Mouse (Mus musculus): ENCODE results near the gene Tpm1. TPM values are rescaled to one million over a fixed set of nuclear protein-coding genes. Genes with fewer than 3 reads are reported as not detected.

Gene Tpm1
- polyA plus RNA-seq, 1 experiment from 2014 or later: 315 TPM

- Histone ChIP-seq H3K4me3 (no peak overlapping the region), H3K4me1 (replicated peaks) (peaks cover 25% of the 10 kb centered on the region), H3K36me3 (no peaks in the 10 kb centered on the region), H3K27me3 (ENCODE audit: insufficient read depth, poor library complexity, severe bottlenecking) (no peaks in the 10 kb centered on the region), H3K9me3 (no peaks in the 10 kb centered on the region), H3K27ac (peak overlapping the region; percentile 64; the same call in 1 of the 2 replicates)
- peak; percentile 11 for DNase-seq (ENCODE audit: low spot score)
- WGBS: 56% methylated on average over 11 of the region's 11 CpGs
Measured at GRCm38 (mm10) chr9:67008781-67009180, 40.4 kb downstream of the Tpm1 start.

GRCm38 (mm10) chr9:67006376-67006775, 42.8 kb downstream of the Tpm1 start:
- Histone ChIP-seq H3K27ac (no peak overlapping the region), H3K9me3 (no peaks in the 10 kb centered on the region)

GRCm38 (mm10) chr9:67005161-67005742, 44.0 kb downstream of the Tpm1 start:
- WGBS: 84% methylated on average over 11 of the region's 11 CpGs
- no peak overlapping the region; the same call in 1 of the 2 replicates for H3K27ac ChIP-seq
- no peak for DNase-seq (ENCODE audit: low spot score)
- H3K4me1 ChIP-seq (replicated peaks): peaks cover 11% of the 10 kb centered on the region
- no peaks in the 10 kb centered on the region for H3K27me3 ChIP-seq (ENCODE audit: insufficient read depth, poor library complexity, severe bottlenecking)
- no peaks in the 10 kb centered on the region for H3K9me3 ChIP-seq
- H3K4me3 ChIP-seq: no peak overlapping the region
- no peaks in the 10 kb centered on the region for H3K36me3 ChIP-seq

More at GRCm38 (mm10) chr9:67006376-67006775, 42.8 kb downstream of the Tpm1 start:
- 85% methylated on average over 4 of the region's 4 CpGs for WGBS
- H3K4me3 ChIP-seq: no peak overlapping the region
- H3K27me3 ChIP-seq (ENCODE audit: insufficient read depth, poor library complexity, severe bottlenecking): no peaks in the 10 kb centered on the region
- H3K4me1 ChIP-seq (replicated peaks): peaks cover 11% of the 10 kb centered on the region
- no peak for DNase-seq (ENCODE audit: low spot score)
- H3K36me3 ChIP-seq: no peaks in the 10 kb centered on the region

- Histone ChIP-seq H3K4me3 (no peak overlapping the region), H3K9me3 (no peaks in the 10 kb centered on the region), H3K4me1 (replicated peaks) (peaks cover 9% of the 10 kb centered on the region), H3K27ac (no peak overlapping the region), H3K36me3 (no peaks in the 10 kb centered on the region), H3K27me3 (ENCODE audit: insufficient read depth, poor library complexity, severe bottlenecking) (no peaks in the 10 kb centered on the region)
- WGBS: 58% methylated on average over 4 of the region's 4 CpGs
- DNase-seq (ENCODE audit: low spot score): no peak
Measured at GRCm38 (mm10) chr9:67003656-67004055, 45.5 kb downstream of the Tpm1 start.

- 45% methylated on average over 4 of the region's 4 CpGs for WGBS
- no peak for DNase-seq (ENCODE audit: low spot score)
- Histone ChIP-seq H3K27ac (no peak overlapping the region), H3K27me3 (ENCODE audit: insufficient read depth, poor library complexity, severe bottlenecking) (no peaks in the 10 kb centered on the region), H3K4me3 (no peak overlapping the region), H3K9me3 (no peaks in the 10 kb centered on the region), H3K36me3 (no peaks in the 10 kb centered on the region), H3K4me1 (replicated peaks) (peaks cover 6% of the 10 kb centered on the region; the same call in 1 of the 2 replicates)
Measured at GRCm38 (mm10) chr9:67003156-67003555, 46.0 kb downstream of the Tpm1 start.

GRCm38 (mm10) chr9:67001506-67001905, 47.7 kb downstream of the Tpm1 start:
- Histone ChIP-seq H3K4me3 (no peak overlapping the region), H3K27ac (no peak overlapping the region), H3K36me3 (no peaks in the 10 kb centered on the region), H3K9me3 (no peaks in the 10 kb centered on the region), H3K4me1 (replicated peaks) (peaks cover 6% of the 10 kb centered on the region; the same call in 1 of the 2 replicates), H3K27me3 (ENCODE audit: insufficient read depth, poor library complexity, severe bottlenecking) (no peaks in the 10 kb centered on the region)
- WGBS: 81% methylated on average over 4 of the region's 4 CpGs
- DNase-seq (ENCODE audit: low spot score): no peak

- H3K4me1 ChIP-seq (replicated peaks): peaks cover 6% of the 10 kb centered on the region; the same call in 1 of the 2 replicates
- peak; percentile 87 for DNase-seq (ENCODE audit: low spot score)
- no peak overlapping the region for H3K4me3 ChIP-seq
- H3K9me3 ChIP-seq: no peaks in the 10 kb centered on the region
- H3K36me3 ChIP-seq: no peaks in the 10 kb centered on the region
- 7% methylated on average over 6 of the region's 6 CpGs for WGBS
- H3K27me3 ChIP-seq (ENCODE audit: insufficient read depth, poor library complexity, severe bottlenecking): no peaks in the 10 kb centered on the region
- no peak overlapping the region for H3K27ac ChIP-seq
Measured at GRCm38 (mm10) chr9:67001050-67001449, 48.2 kb downstream of the Tpm1 start.

GRCm38 (mm10) chr9:66999698-67000097, 49.5 kb downstream of the Tpm1 start:
- Histone ChIP-seq H3K9me3 (no peaks in the 10 kb centered on the region), H3K4me1 (replicated peaks) (no peaks in the 10 kb centered on the region), H3K4me3 (no peak overlapping the region), H3K27ac (no peak overlapping the region), H3K36me3 (no peaks in the 10 kb centered on the region), H3K27me3 (ENCODE audit: insufficient read depth, poor library complexity, severe bottlenecking) (no peaks in the 10 kb centered on the region)
- no peak for DNase-seq (ENCODE audit: low spot score)
- WGBS: 93% methylated on average over 8 of the region's 8 CpGs

- H3K27ac ChIP-seq: no peak overlapping the region
- H3K9me3 ChIP-seq: no peaks in the 10 kb centered on the region
- H3K4me1 ChIP-seq (replicated peaks): peaks cover 21% of the 10 kb centered on the region
- no peaks in the 10 kb centered on the region for H3K36me3 ChIP-seq
- H3K27me3 ChIP-seq (ENCODE audit: insufficient read depth, poor library complexity, severe bottlenecking): no peaks in the 10 kb centered on the region
- DNase-seq (ENCODE audit: low spot score): no peak
- H3K4me3 ChIP-seq: no peak overlapping the region
- 86% methylated on average over 8 of the region's 8 CpGs for WGBS
Measured at GRCm38 (mm10) chr9:66991750-66992410, 57.3 kb downstream of the Tpm1 start.

GRCm38 (mm10) chr9:66991021-66991749, 58.0 kb downstream of the Tpm1 start:
- no peak for DNase-seq (ENCODE audit: low spot score)
- peaks cover 23% of the 10 kb centered on the region for H3K4me1 ChIP-seq (replicated peaks)
- H3K9me3 ChIP-seq: no peaks in the 10 kb centered on the region
- H3K27ac ChIP-seq: no peak overlapping the region
- no peak overlapping the region for H3K4me3 ChIP-seq
- WGBS: 67% methylated on average over 9 of the region's 9 CpGs
- no peaks in the 10 kb centered on the region for H3K36me3 ChIP-seq
- no peaks in the 10 kb centered on the region for H3K27me3 ChIP-seq (ENCODE audit: insufficient read depth, poor library complexity, severe bottlenecking)

- Histone ChIP-seq H3K36me3 (no peaks in the 10 kb centered on the region), H3K27me3 (ENCODE audit: insufficient read depth, poor library complexity, severe bottlenecking) (no peaks in the 10 kb centered on the region), H3K9me3 (no peaks in the 10 kb centered on the region), H3K4me3 (no peak overlapping the region), H3K4me1 (replicated peaks) (peaks cover 27% of the 10 kb centered on the region), H3K27ac (no peak overlapping the region)
- DNase-seq (ENCODE audit: low spot score): no peak
- WGBS: 92% methylated on average over 5 of the region's 5 CpGs
Measured at GRCm38 (mm10) chr9:66990046-66990445, 59.2 kb downstream of the Tpm1 start.

GRCm38 (mm10) chr9:66989581-66989980, 59.6 kb downstream of the Tpm1 start:
- 79% methylated on average over 6 of the region's 6 CpGs for WGBS
- no peak overlapping the region for H3K4me3 ChIP-seq

GRCm38 (mm10) chr9:66988888-66989414, 60.3 kb downstream of the Tpm1 start:
- no peaks in the 10 kb centered on the region for H3K36me3 ChIP-seq
- no peak overlapping the region for H3K4me3 ChIP-seq
- H3K9me3 ChIP-seq: no peaks in the 10 kb centered on the region
- H3K27me3 ChIP-seq (ENCODE audit: insufficient read depth, poor library complexity, severe bottlenecking): no peaks in the 10 kb centered on the region
- WGBS: 56% methylated on average over 6 of the region's 6 CpGs
- no peak for DNase-seq (ENCODE audit: low spot score)
- H3K4me1 ChIP-seq (replicated peaks): peaks cover 27% of the 10 kb centered on the region
- no peak overlapping the region for H3K27ac ChIP-seq

More at GRCm38 (mm10) chr9:66989581-66989980, 59.6 kb downstream of the Tpm1 start:
- H3K27ac ChIP-seq: no peak overlapping the region
- no peaks in the 10 kb centered on the region for H3K36me3 ChIP-seq
- H3K4me1 ChIP-seq (replicated peaks): peaks cover 27% of the 10 kb centered on the region
- DNase-seq (ENCODE audit: low spot score): no peak
- no peaks in the 10 kb centered on the region for H3K27me3 ChIP-seq (ENCODE audit: insufficient read depth, poor library complexity, severe bottlenecking)
- no peaks in the 10 kb centered on the region for H3K9me3 ChIP-seq

Data from hindbrain, embryonic 10.5 days (tissue).